Mouse (Mus musculus) macrophage (primary cell): ENCODE data around the gene Wrap53. TPM values are rescaled to one million over a fixed set of nuclear protein-coding genes. Genes with fewer than 3 reads are reported as not detected.

Experiments used
- H3K27ac ChIP-seq: fragments of 350-480 bp; formaldehyde crosslinking; 2 replicates; pipeline ENCODE4 v1.9.0; 2021
- H3K36me3 ChIP-seq: fragments of 350-480 bp; formaldehyde crosslinking; 2 replicates; pipeline ENCODE4 v1.9.0; 2021; ENCODE audit errors: inconsistent target
- H3K4me3 ChIP-seq: fragments of 350-480 bp; formaldehyde crosslinking; 2 replicates; pipeline ENCODE4 v1.9.0; 2021; ENCODE audit errors: inconsistent target
- H3K79me2 ChIP-seq: fragments of 350-480 bp; formaldehyde crosslinking; 2 replicates; pipeline ENCODE4 v1.9.0; 2021; ENCODE audit errors: inconsistent target
- WGBS: methylation state at CpG from one replicate; pipeline ENCODE4 v1.1.7; 2026; ENCODE audit warnings: inconsistent platforms; ENCODE audit not compliant: missing documents; 5-methylcytosine and 5-hydroxymethylcytosine counted together
- polyA plus RNA-seq: library from polyadenylated mRNA; stranded (reverse); fragments of 250-400 nt; gene quantifications from 3 replicates; pipeline ENCODE4 v1.2.4, GENCODE M21; 2018; ENCODE audit warnings: inconsistent platforms

The Wrap53 gene
- polyA plus RNA-seq, 1 experiment from 2014 or later, result 4.4 TPM

DNA sequence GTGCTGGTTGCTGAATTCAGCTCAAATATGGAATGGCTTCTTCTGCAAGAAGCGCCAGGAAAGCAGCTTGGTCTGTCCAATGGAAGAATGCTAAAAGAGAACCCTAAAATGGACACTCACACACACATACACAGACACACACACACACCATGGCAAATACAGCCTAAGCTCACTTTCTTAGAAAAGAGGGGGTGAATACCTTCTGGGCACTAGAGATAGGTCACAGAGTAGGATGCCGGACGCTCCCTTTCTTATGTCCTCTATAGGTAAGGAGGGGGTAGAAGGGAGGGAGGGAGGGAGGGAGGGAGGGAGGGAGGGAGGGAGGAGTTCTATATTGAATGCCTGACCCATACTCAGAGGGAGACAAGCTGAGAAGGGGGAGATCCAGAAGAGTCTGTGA lies 28.5 kb upstream of the Wrap53 start:
- Histone ChIP-seq H3K79me2 (no peaks in the 10 kb centered on the region), H3K36me3 (no peaks in the 10 kb centered on the region), H3K4me3 (no peak overlapping the region), H3K27ac (no peak overlapping the region)
- WGBS, result 100% methylated on average over 1 of the region's 3 CpGs

DNA sequence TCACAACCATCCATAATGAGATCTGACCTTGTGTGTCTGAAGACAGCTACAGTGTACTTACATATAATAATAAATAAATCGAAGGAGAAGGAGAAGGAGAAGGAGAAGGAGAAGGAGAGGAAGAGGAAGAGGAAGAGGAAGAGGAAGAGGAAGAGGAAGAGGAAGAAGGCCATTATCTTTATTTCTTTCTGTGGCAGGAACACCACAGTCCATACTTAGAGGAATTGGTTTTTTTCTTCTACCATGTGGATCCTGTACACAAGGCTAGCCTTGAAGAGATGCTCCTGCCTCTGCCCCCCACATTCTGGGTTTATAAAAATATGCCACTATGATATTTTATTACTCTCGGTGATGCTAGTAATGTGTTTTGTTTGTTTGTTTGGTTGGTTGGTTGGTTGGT lies 26.8 kb upstream of the Wrap53 start:
- Histone ChIP-seq H3K36me3 (no peaks in the 10 kb centered on the region), H3K4me3 (no peak overlapping the region), H3K79me2 (no peaks in the 10 kb centered on the region), H3K27ac (no peak overlapping the region)
- 75% methylated on average over 2 of the region's 2 CpGs for WGBS

DNA sequence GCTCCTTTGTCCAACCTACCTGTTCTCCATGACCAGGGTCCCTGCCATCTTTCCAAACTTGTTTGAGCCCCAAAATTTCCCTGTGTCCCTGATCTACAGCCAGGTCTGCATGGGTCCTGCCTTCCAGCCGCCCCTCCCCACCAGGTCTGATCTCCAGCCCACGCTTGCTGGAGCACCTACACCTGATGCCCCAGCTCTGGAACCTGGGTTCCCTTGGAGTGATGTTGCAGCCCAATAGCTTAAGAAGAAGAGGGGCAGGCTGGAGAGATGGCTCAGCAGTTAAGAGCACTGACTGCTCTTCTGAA lies 26.4 kb upstream of the Wrap53 start:
- Histone ChIP-seq H3K27ac (no peak overlapping the region), H3K4me3 (peak overlapping the region; percentile 35), H3K36me3 (no peaks in the 10 kb centered on the region), H3K79me2 (no peaks in the 10 kb centered on the region)
- 77% methylated on average over 2 of the region's 2 CpGs for WGBS

DNA sequence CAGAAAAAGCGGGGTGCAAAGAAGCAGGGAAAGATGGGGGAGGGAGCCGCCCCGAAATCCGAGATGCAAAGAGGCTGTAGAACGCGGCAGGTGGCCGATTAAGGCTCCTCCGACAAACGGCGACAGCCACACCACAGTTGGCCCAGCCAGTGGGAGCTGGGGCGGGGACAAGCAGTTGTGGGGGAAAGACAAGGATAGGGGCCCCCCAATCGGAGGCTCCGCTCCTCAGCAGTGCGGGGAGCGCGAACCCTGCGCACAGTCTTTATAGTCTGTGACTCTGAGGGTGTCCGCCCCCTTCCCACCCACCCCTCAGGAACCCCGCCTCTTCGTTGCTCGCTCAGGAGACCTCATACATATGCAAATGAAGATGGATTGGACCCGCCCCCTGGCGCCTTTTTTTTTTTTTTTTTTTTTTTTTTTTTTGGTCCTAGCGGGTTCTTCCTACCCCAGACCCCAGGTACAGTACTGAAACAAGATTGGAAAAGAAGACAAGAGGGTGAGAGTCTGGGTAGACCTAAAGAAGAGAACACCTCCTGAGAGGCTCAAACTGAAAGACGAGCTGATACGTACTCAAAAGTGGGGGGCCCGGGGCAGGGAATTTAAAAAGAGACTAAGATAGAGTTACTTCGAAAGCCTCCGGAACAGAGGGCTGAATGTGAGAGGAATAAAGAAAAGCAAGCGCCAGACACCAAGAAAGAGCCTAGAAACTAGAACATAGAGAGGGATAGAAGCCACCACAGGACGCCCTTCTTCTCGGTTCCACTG lies 25.9 kb upstream of the Wrap53 start, which contains the start of gene Atp1b2:
TSS of gene Atp1b2 (minus strand) at position 217 of the 765 bp plus-strand sequence.
- WGBS, result 2% methylated on average over 31 of the region's 32 CpGs
- H3K79me2 ChIP-seq, result no peaks in the 10 kb centered on the region
- peak within 1 kb of the TSS; percentile 35 for H3K4me3 ChIP-seq
- H3K27ac ChIP-seq, result no peak within 1 kb of the TSS
- no peaks in the 10 kb centered on the region for H3K36me3 ChIP-seq

DNA sequence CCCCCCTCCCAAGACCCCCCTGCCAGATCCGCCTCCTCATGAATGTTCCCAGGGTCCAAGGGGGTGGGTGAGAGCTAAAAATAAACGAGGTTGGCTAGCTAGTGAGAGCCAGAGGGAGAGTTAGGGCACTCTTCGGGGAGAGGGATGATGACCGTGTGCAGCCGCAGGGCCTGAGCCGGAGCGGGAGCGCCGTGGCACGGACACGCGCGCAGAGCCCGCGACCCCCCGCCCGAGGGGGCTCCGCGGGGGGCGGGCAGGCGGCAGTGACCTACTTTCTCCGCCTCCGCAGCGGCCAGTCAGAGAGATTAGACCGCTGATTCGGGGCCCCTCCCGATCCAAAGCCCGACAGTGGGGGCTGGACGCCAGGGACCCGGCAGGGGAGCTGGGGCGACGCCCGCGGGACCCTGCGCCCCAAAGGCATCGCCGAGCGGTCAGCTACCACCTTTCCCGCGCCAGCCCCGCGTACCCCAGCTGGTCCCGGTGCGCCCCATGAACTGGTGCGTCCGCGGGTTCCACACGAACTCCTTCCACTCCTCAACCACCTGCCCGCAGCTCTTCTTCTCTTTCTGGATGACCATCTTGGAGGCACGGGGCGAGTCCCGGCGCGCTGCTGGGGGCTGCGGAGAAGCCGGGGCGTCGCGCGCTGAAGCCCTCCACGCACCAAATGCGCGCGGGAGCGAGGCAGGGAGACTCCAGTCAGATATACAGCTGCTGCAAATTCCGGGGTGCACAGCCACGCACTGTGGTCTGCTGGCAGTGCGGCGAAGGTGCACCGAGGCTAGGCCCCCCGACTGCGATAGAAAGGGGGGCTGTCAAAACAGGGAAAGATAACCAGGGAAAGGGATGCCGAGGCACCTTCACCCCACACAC lies 25.0 kb upstream of the Wrap53 start:
- Histone ChIP-seq H3K36me3 (no peaks in the 10 kb centered on the region), H3K27ac (no peak overlapping the region), H3K4me3 (peak overlapping the region; percentile 35), H3K79me2 (no peaks in the 10 kb centered on the region)
- WGBS, result 3% methylated on average over 71 of the region's 73 CpGs

GRCm38 (mm10) chr11:69604347-69604746 lies 24.3 kb upstream of the Wrap53 start:
- Histone ChIP-seq H3K4me3 (no peak overlapping the region), H3K27ac (no peak overlapping the region), H3K36me3 (no peaks in the 10 kb centered on the region), H3K79me2 (no peaks in the 10 kb centered on the region)
- WGBS, result 73% methylated on average over 3 of the region's 3 CpGs

- 75% methylated on average over 8 of the region's 8 CpGs for WGBS
- no peaks in the 10 kb centered on the region for H3K79me2 ChIP-seq
- no peak overlapping the region for H3K27ac ChIP-seq
- no peaks in the 10 kb centered on the region for H3K36me3 ChIP-seq
- H3K4me3 ChIP-seq, result no peak overlapping the region
These were observed 23.5 kb upstream of the Wrap53 start for GRCm38 (mm10) chr11:69603516-69603915.

GRCm38 (mm10) chr11:69601768-69602167 lies 21.7 kb upstream of the Wrap53 start:
- H3K36me3 ChIP-seq, result no peaks in the 10 kb centered on the region
- H3K4me3 ChIP-seq, result no peak overlapping the region
- 85% methylated on average over 3 of the region's 3 CpGs for WGBS
- no peak overlapping the region for H3K27ac ChIP-seq
- no peaks in the 10 kb centered on the region for H3K79me2 ChIP-seq

GRCm38 (mm10) chr11:69600098-69600497 lies 20.0 kb upstream of the Wrap53 start:
- Histone ChIP-seq H3K36me3 (no peaks in the 10 kb centered on the region), H3K79me2 (no peaks in the 10 kb centered on the region), H3K4me3 (no peak overlapping the region), H3K27ac (no peak overlapping the region)
- 75% methylated on average over 6 of the region's 6 CpGs for WGBS

DNA sequence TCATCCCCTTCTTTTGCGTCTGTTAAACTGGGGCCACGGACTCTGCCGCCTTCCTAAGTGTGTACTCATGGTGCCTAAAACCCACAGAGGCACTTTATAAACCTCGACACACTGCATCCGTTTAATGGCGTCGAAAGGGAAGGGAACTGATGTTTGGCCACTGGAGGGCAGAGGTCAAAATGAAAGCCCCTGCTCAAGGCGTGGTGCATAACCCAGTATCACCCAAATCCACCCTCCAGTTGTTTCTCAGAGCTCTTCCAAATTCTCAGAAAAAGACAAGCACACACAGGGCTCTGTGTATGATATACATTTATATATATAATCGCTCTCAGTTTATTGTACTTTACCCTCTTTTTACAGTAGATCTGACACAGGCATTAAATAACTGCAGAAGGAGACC lies 19.4 kb upstream of the Wrap53 start:
- 34% methylated on average over 8 of the region's 9 CpGs for WGBS
- Histone ChIP-seq H3K36me3 (no peaks in the 10 kb centered on the region), H3K79me2 (no peaks in the 10 kb centered on the region), H3K27ac (no peak overlapping the region), H3K4me3 (no peak overlapping the region)

DNA sequence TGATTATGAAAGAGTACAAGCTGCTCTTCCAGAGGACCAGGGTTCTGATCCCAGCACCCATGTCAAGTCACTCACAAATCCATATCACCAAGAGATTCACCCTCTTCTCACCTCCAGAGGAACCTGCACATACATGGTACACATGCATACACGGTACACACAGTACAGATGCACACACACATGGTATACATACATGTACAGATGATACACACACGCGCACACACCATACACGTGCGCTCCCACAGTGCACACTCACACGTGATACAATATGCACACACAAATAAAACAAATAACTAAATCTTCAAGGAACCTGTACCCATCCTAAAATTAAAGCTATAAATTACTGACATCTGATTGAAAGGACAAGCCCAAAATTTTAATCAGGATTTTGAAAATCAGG lies 14.8 kb upstream of the Wrap53 start:
- Histone ChIP-seq H3K36me3 (peaks cover 24% of the 10 kb centered on the region), H3K27ac (no peak overlapping the region), H3K79me2 (no peaks in the 10 kb centered on the region), H3K4me3 (no peak overlapping the region)
- WGBS, result 97% methylated on average over 6 of the region's 6 CpGs

DNA sequence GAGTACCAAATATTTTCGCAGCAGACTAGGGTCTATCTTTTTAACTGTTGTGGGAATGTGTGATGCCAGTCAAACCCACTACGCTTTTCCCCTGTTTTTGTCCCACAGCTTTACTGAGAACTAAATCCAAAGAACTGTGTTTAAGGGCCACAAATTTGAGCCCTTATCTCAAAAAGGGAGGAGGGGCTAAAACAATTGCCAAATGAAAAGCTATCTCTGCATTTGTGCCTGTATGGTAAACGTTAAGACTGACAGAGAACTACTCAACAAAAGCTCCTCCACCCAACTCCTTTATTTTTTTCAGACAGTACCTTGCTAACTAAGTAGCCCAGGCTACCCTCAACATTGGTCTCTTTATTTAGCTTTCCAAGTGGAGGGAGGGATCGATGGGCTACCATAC lies 12.7 kb upstream of the Wrap53 start:
- 83% methylated on average over 4 of the region's 4 CpGs for WGBS
- no peak overlapping the region for H3K4me3 ChIP-seq
- H3K36me3 ChIP-seq, result peaks cover 45% of the 10 kb centered on the region
- no peaks in the 10 kb centered on the region for H3K79me2 ChIP-seq
- H3K27ac ChIP-seq, result no peak overlapping the region

- Histone ChIP-seq H3K27ac (no peak overlapping the region), H3K36me3 (peaks cover 52% of the 10 kb centered on the region), H3K4me3 (no peak overlapping the region), H3K79me2 (no peaks in the 10 kb centered on the region)
- 85% methylated on average over 7 of the region's 7 CpGs for WGBS
These were observed 12.0 kb upstream of the Wrap53 start for GRCm38 (mm10) chr11:69591899-69592637.

DNA sequence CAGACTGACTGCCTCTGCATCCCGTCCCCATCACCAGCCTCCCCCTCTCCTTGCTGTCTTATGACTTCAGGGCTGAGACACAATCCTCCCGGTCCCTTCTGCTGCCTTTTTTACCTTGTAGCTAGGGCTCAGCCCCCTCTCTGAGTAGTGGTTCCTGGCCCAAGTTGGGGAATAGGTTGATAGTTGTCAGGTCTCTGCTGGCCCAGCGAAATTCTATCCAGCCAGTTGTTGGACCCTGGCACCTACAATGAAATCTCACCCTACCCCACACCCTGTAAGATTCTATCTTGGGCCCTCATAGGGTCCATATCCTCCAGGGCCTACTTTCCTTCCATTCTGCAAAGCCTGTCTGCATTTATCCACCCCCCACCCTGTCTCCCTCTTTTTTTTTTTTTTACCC lies 11.4 kb upstream of the Wrap53 start:
- H3K79me2 ChIP-seq, result peaks cover 3% of the 10 kb centered on the region
- no peak overlapping the region for H3K27ac ChIP-seq
- 100% methylated on average over 3 of the region's 3 CpGs for WGBS

DNA sequence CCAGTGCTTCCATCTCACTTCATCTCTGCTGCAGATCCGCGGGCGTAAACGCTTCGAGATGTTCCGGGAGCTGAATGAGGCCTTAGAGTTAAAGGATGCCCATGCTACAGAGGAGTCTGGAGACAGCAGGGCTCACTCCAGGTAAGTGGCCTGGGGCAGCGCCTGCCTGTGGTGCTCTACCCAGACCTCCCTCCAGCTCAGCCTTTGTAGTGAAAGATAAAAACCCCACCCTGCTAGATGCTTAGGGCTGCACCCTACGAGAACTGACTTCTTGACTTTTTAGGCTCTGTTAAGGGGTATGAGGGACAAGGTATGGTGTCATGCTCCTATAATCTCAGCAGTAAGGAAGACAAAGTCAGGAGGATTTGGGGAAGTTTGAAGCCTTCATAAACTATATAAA lies 10.6 kb upstream of the Wrap53 start:
- Histone ChIP-seq H3K79me2 (peaks cover 10% of the 10 kb centered on the region), H3K36me3 (peaks cover 53% of the 10 kb centered on the region), H3K27ac (no peak overlapping the region), H3K4me3 (no peak overlapping the region)
- WGBS, result 100% methylated on average over 5 of the region's 8 CpGs

More for the DNA sequence above, 11.4 kb upstream of the Wrap53 start:
- no peak overlapping the region for H3K4me3 ChIP-seq
- peaks cover 53% of the 10 kb centered on the region for H3K36me3 ChIP-seq
